In genomic region chr4:82148129-82149064, GRCm38 (mm10) we compare ENCODE assay signal across 15 mouse cellular contexts.
DNase-seq lines count a peak whose midpoint lies in the region; ATAC-seq lines count a peak whose summit lies in the region.
"Had no signal": no experiment of that assay in that cellular context is flagged by ENCODE, and none has a peak within 500 bp of the region (broad histone marks: within the 10 kb centered on the region; RNA-seq: fewer than 3 reads in every experiment).

No protein-coding gene starts in this region.

- peak; percentile 24 to 34 for DNase-seq in cerebellum, postnatal 10 days
- no peak for DNase-seq in cerebellum, adult 11 months
- DNase-seq in kidney, postnatal 36 days, result no peak
- DNase-seq in Muller cell, postnatal 12 days (ENCODE audit: inconsistent ontology term), result peak; percentile 55
- peak; percentile 60 for DNase-seq in limb, embryonic 11.5 days (ENCODE audit: low spot score)
- DNase-seq in urinary bladder, adult 18-20 months (ENCODE audit: low spot score in 2 of 2), result no peak
- no peak for DNase-seq in spleen, postnatal 4 days (ENCODE audit: low spot score in 2 of 2)
- DNase-seq: adrenal gland, postnatal 14 days; cerebellum, postnatal 36 days; kidney, postnatal 14 days; lung, adult 18-20 months; right cerebral cortex, postnatal 14 days; thymus, postnatal 36 days had no signal

- H3K4me3 ChIP-seq in kidney, embryonic 15.5 days (replicated peaks), result no peak overlapping the region
- no peak overlapping the region for H3K4me3 ChIP-seq in limb, embryonic 11.5 days (ENCODE audit: low read depth, low read length)
- H3K4me3 ChIP-seq: myocyte had no signal

- peak; percentile 91 for ATAC-seq in kidney, embryonic 15.5 days (replicated peaks; ENCODE audit: low FRiP score)
- ATAC-seq in limb, embryonic 11.5 days (ENCODE audit: insufficient number of reproducible peaks, low FRiP score, low TSS enrichment, low read depth), result peak; percentile 87

- peaks cover 47% of the 10 kb centered on the region for H3K27me3 ChIP-seq in kidney, embryonic 15.5 days
- H3K27me3 ChIP-seq in limb, embryonic 11.5 days (ENCODE audit: control insufficient read depth, insufficient read depth, low read length), result no peaks in the 10 kb centered on the region

- H3K27ac ChIP-seq in kidney, embryonic 15.5 days, result 0 out of 2 replicates have a peak overlapping the region, but pooled peaks have one; percentile 9
- H3K27ac ChIP-seq in limb, embryonic 11.5 days (replicated peaks; ENCODE audit: low read depth, low read length), result peak overlapping the region; percentile 26; the same call in 1 of the 2 replicates

- WGBS in kidney, embryonic 15.5 days, result 22% methylated on average over 6 of the region's 6 CpGs
- WGBS in limb, embryonic 11.5 days, result 18% methylated on average over 6 of the region's 6 CpGs

- H3K36me3 ChIP-seq in kidney, embryonic 15.5 days, result no peaks in the 10 kb centered on the region
- no peaks in the 10 kb centered on the region for H3K36me3 ChIP-seq in limb, embryonic 11.5 days (ENCODE audit: control insufficient read depth, insufficient read depth, low read length)

- no peak overlapping the region for H3K9ac ChIP-seq in kidney, embryonic 15.5 days
- H3K9ac ChIP-seq in limb, embryonic 11.5 days (ENCODE audit: low read length), result no peak overlapping the region

- peaks cover 7% of the 10 kb centered on the region for H3K4me1 ChIP-seq in kidney, embryonic 15.5 days
- H3K4me1 ChIP-seq in limb, embryonic 11.5 days (ENCODE audit: control insufficient read depth, insufficient read depth, low read length), result peaks cover 10% of the 10 kb centered on the region

- H3K9me3 ChIP-seq in kidney, embryonic 15.5 days (replicated peaks), result no peaks in the 10 kb centered on the region
- no peaks in the 10 kb centered on the region for H3K9me3 ChIP-seq in limb, embryonic 11.5 days (ENCODE audit: control insufficient read depth, low read length)

- no peak overlapping the region for H3K4me2 ChIP-seq in kidney, embryonic 15.5 days
- H3K4me2 ChIP-seq in limb, embryonic 11.5 days (ENCODE audit: low read depth, severe bottlenecking), result no peak overlapping the region

Comparison
In these comparisons a context has a peak if more than half of its experiments do, and no peak if none do; other contexts are left out.
1. DNase-seq: peak in cerebellum, postnatal 10 days (2 of 2), Muller cell, postnatal 12 days (single experiment) and limb, embryonic 11.5 days (single experiment); none in cerebellum, adult 11 months (single experiment), kidney, postnatal 36 days (0 of 2), urinary bladder, adult 18-20 months (0 of 2) and spleen, postnatal 4 days (0 of 2).